Mouse (Mus musculus) lung, postnatal 0 days (tissue): ENCODE measurements at regions not wholly inside any gene's neighbourhood (a gene's known extent, or its start where the extent isn't known, plus 50 kb on each side); places are given as distances from the start of the nearest gene placed in this dataset.

ENCODE experiments used
- CTCF ChIP-seq: IDR thresholded peaks from 2 replicates; pipeline ENCODE4 v1.5.1; 2016; ENCODE audit warnings: antibody characterized with exemption, mild to moderate bottlenecking
- EP300 ChIP-seq: IDR thresholded peaks from 2 replicates; pipeline ENCODE4 v1.6.1; 2016; ENCODE audit warnings: antibody characterized with exemption, mild to moderate bottlenecking, control low read depth

DNA sequence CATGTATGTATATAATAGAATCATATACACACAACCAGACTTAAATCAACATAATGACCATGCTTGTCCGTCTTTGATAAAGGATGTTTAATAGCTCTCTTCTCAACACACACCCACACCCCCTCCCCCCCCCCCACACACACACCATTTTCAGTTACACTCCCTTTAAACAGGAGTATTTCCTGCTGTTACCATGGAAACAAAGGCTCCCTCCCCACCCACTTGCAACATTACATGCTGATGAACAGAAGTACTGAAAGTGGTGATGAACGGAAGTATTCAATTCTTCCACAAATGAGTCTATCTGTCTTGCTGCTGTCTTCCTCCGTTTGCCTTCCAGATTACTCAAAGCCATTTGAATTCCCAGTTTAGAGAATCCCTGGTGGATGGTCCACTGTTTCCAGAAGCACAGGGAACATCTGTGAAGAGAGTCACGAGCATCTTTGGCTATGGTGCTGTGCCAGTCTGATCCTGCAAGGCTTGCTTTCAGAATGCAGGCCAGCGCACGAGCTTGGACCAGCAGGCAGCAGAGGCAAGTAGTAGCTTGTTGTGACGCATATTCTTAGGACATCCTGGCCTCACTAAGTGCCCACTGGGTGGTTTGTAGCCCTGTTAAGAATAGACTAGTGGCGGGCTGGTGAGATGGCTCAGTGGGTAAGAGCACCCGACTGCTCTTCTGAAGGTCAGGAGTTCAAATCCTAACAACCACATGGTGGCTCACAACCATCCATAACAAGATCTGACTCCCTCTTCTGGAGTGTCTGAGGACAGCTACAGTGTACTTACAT is 62.6 kb upstream of the Foxb1 start:
- TF ChIP-seq CTCF: no peak
- no peak for TF ChIP-seq EP300
